Mouse (Mus musculus): Measurements from ENCODE around the gene Il34. TPM values are rescaled to one million over a fixed set of nuclear protein-coding genes. Genes with fewer than 3 reads are reported as not detected.

Gene Il34
- not detected in 2 replicates for polyA plus RNA-seq (2012)

DNA sequence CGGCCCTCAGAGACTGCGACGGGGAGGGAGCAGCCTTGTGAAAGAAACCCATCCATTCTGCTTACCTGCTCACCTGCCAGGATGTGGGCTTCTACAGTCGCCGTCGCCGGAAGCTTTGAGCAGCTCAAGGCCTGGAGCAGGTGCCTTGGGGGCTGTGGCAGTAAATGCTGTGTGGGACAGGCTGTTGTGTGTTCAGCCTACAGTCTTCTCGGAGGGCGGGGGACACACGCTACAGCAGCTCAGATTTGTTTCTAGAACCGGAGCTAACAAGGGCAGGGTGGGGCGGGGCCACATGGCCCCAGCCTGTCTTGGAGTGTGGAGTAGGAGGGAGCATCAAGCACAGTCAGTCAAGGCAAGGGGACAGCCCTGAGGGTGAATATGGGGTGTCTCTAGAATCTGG lies at the start of gene Il34:
Gene Il34 (minus strand): TSS at position 256 of the 400 bp plus-strand sequence.

DNA sequence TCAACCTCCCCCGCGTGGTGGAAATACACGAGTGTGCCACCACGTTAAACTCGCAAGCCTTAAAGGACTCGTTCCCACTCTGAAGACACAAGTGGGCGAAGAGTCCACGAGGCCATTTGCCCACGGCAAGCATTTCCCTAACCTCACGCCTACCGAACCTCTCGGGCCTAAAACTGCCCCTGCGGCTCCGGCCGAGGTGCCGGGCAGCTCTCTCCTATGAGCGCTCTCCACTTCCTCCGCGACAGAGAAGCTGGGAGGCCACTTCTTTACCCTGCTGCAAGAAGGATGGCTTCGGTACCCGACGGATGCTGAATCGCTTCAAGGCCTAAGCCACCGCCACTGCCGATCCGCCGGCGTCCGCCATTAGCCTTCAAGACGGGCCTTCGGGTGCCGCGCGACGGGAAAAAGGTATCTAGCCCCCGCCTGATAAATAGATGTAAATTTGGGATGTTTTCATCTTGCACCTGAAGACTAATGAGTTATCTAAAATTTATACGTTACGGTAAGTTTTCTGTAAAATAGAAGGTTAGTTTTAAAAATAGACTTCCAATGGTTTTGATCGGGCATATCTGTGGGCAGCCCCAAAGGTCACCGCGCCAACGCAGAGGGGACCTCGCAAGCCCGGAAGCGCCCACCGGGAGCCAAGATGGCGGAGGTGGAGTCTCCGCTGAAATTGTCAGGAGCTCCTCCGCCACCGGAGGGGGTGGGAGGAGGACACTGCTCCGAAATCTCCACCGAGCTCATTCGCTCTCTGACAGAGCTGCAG lies 40.9 kb upstream of the Il34 start, which contains the start of the genes Cog4 and Sf3b3:
Gene Cog4 (plus strand): TSS at position 196 of the 766 bp plus-strand sequence.
Gene Sf3b3 (minus strand): TSS at position 383 of the 766 bp plus-strand sequence.

DNA sequence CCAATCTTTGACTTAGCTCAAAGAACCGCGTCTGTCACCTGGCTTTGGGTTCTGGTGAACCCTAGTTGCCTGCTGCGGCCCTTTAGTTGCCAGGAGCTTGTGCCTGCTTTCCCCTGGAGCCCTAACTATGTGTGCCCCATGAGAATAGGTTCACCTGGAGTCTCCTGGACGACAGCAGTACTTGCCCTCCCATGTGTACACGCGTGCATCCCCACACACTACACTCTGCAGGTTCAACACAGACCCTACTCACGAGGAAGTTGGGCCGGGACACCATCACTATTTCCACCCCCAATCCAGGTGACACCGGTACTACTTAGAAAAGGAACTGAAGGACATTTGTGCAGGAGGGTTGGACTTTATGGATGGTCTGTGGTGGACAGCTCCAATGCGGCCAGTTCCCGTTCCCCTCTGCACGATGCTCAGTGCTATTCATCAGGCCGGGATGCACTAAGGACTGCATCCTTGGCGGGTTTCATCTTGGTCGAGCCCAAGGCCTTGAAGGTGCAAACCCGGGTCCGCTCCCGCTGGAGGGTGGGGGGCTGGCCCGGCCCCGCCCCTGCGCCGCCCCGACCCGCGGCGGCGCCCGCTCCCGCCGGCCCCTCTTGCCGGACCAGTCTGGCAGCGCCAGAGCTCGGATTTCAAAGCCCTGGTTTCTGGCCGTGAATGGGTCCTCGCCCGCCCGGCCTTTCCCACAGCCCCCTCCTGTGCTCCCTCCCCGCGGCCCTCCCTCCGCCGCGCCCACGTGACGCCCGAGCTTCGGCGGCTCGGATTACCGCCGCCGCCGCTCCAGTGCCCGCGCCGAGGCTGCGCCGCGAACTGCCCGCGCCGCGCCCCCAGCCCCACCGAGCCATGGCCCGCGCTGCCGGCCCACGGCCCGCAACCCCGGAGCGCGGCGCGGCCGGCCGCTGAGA lies 84.8 kb downstream of the Il34 start, which contains the start of gene Mtss1l:
Gene Mtss1l (plus strand): TSS at position 792 of the 914 bp plus-strand sequence.

Other genes with a start within 250 kb of the Il34 start
- 75.4 and 75.6 TPM in 2 replicates for gene Vac14, start 187.3 kb downstream of the Il34 start, polyA plus RNA-seq (2012)
- gene Mtss1l, start 84.4 kb downstream of the Il34 start, polyA plus RNA-seq (2012): 5.6 and 11.5 TPM in 2 replicates
- gene Cog4, start 40.7 kb upstream of the Il34 start, polyA plus RNA-seq (2012): 12.8 and 18.4 TPM in 2 replicates
- 9.8 and 10.7 TPM in 2 replicates for gene Sf3b3, start 40.9 kb upstream of the Il34 start, polyA plus RNA-seq (2012)
- 6.7 and 7.1 TPM in 2 replicates for gene Fuk, start 96.6 kb upstream of the Il34 start, polyA plus RNA-seq (2012)
- 14.0 and 17.7 TPM in 2 replicates for gene St3gal2, start 114.0 kb upstream of the Il34 start, polyA plus RNA-seq (2012)
- 46.3 and 58.1 TPM in 2 replicates for gene Ddx19a, start 191.9 kb upstream of the Il34 start, polyA plus RNA-seq (2012)
- 3.0 and 3.2 TPM in 2 replicates for gene Ddx19b, start 225.8 kb upstream of the Il34 start, polyA plus RNA-seq (2012)
- 14.1 and 17.4 TPM in 2 replicates for gene Aars, start 227.2 kb upstream of the Il34 start, polyA plus RNA-seq (2012)

Measured in megakaryocyte-erythroid progenitor cell, adult 5 weeks (primary cell).